Mouse (Mus musculus): ENCODE data around the gene Foxg1.

Gene Foxg1

GRCm38 (mm10) chr12:49397443-49398162 lies 15.1 kb downstream of the Foxg1 start:
- in situ Hi-C loops (cut with MboI; ENCODE audit: low pct_unique_long_range_greater_than_20kb in 1 of 2, low sequenced_read_pairs in 2 of 2, unreplicated experiment in 1 of 2), result loop anchor here in 1 of 2 experiments (25.0 kb wide), 1 partner anchor 1565 kb away; no protein-coding TSS in a partner anchor

DNA sequence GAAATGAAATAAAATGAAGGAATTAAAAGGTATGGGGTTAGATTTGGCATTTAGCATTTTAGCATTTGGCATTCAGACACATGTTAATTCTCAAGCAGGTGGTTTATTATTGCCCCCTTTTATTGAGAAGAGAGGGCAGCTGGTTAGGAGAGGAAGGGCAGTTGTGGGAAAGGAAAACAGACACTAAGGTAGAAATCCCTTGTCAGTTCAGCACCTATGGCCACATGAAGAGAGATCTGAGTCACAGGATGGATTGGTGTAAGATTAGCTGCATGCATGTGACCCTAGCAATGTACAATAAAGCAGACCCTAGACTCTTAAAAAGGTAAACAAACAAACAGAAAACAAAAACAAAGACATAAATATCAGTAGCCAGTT lies 15.7 kb downstream of the Foxg1 start:
- in situ Hi-C loops (cut with MboI; ENCODE audit: low pct_unique_long_range_greater_than_20kb in 1 of 2, low sequenced_read_pairs in 2 of 2, unreplicated experiment in 1 of 2), result loop anchor here in 1 of 2 experiments (25.0 kb wide), 1 partner anchor 1564 kb away; no protein-coding TSS in a partner anchor

- in situ Hi-C loops (cut with MboI; ENCODE audit: low pct_unique_long_range_greater_than_20kb in 1 of 2, low sequenced_read_pairs in 2 of 2, unreplicated experiment in 1 of 2), result loop anchor here in 1 of 2 experiments (25.0 kb wide), 1 partner anchor 1564 kb away; no protein-coding TSS in a partner anchor
Observed at GRCm38 (mm10) chr12:49398636-49399035, 16.2 kb downstream of the Foxg1 start.

DNA sequence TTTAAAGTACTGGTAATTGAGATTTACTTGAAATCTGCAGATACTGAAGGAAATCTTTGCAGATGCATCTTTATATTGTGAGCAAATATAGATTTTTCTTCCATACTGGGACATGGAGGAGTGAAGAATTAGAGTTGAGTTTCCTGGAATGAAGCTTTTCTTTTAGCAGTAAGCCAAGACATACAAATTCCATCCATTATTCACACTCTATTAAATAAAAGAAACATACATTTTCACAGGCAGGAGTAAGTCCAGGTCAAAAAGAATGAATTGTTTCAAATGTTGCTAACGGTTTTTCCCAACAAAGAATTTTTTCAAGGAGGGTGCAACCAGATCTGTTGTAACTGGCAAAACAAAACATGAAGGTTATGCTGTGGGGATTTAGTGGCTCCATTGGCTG lies 17.2 kb downstream of the Foxg1 start:
- in situ Hi-C loops (cut with MboI; ENCODE audit: low pct_unique_long_range_greater_than_20kb in 1 of 2, low sequenced_read_pairs in 2 of 2, unreplicated experiment in 1 of 2), result loop anchor here in 1 of 2 experiments (25.0 kb wide), 1 partner anchor 1563 kb away; no protein-coding TSS in a partner anchor

GRCm38 (mm10) chr12:49400036-49400852 lies 17.8 kb downstream of the Foxg1 start:
- in situ Hi-C loops (cut with MboI; ENCODE audit: low pct_unique_long_range_greater_than_20kb in 1 of 2, low sequenced_read_pairs in 2 of 2, unreplicated experiment in 1 of 2), result no loop called here

GRCm38 (mm10) chr12:49400853-49401118 lies 18.3 kb downstream of the Foxg1 start:
- in situ Hi-C loops (cut with MboI; ENCODE audit: low pct_unique_long_range_greater_than_20kb in 1 of 2, low sequenced_read_pairs in 2 of 2, unreplicated experiment in 1 of 2), result no loop called here

- in situ Hi-C loops (cut with MboI; ENCODE audit: low pct_unique_long_range_greater_than_20kb in 1 of 2, low sequenced_read_pairs in 2 of 2, unreplicated experiment in 1 of 2), result no loop called here
Observed at GRCm38 (mm10) chr12:49401119-49401795, 18.8 kb downstream of the Foxg1 start.

GRCm38 (mm10) chr12:49401796-49402130 lies 19.3 kb downstream of the Foxg1 start:
- in situ Hi-C loops (cut with MboI; ENCODE audit: low pct_unique_long_range_greater_than_20kb in 1 of 2, low sequenced_read_pairs in 2 of 2, unreplicated experiment in 1 of 2), result no loop called here

- in situ Hi-C loops (cut with MboI; ENCODE audit: low pct_unique_long_range_greater_than_20kb in 1 of 2, low sequenced_read_pairs in 2 of 2, unreplicated experiment in 1 of 2), result no loop called here
Observed at GRCm38 (mm10) chr12:49409833-49410232, 27.4 kb downstream of the Foxg1 start.

GRCm38 (mm10) chr12:49417963-49418362 lies 35.5 kb downstream of the Foxg1 start:
- in situ Hi-C loops (cut with MboI; ENCODE audit: low pct_unique_long_range_greater_than_20kb in 1 of 2, low sequenced_read_pairs in 2 of 2, unreplicated experiment in 1 of 2), result no loop called here

Data from mouse embryonic stem cell (cell line).